Mouse (Mus musculus) thymus, adult 2 months (tissue): ENCODE results near the gene Zfp663.

Experiments used
- CTCF ChIP-seq: fragments of 200-500 bp; IDR thresholded peaks from 2 replicates; pipeline ENCODE4 v1.5.1; 2012; ENCODE audit warnings: mild to moderate bottlenecking, control low read depth, low read length, moderate library complexity, borderline replicate concordance; ENCODE audit not compliant: control insufficient read depth, poor library complexity, insufficient read depth; ENCODE audit errors: extremely low read depth
- POLR2A ChIP-seq: fragments of 200-500 bp; IDR thresholded peaks from 2 replicates; pipeline ENCODE4 v1.6.1; 2012; ENCODE audit warnings: mild to moderate bottlenecking, low read length, control low read depth, moderate library complexity; ENCODE audit not compliant: control insufficient read depth, poor library complexity, insufficient read depth; ENCODE audit errors: extremely low read depth

DNA sequence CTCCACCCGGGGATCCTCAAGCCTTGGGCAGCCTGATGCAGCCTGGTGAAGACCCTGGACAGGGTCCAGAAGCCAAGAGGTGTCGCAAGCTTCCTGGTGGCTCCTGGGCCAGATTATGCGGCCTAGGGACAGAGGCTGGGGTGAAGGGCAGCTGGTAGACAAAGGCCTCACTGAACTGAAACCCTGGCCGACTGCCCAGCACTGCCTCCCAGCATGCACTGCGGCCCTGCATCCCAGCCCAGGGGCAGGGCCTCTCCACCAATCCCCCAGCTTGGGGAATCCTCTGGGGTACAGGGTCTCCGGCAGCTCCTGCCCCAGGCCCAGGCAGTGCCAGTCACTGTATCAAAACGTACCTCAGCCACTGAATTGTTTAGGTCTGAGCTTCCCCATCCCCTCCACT is 48.8 kb upstream of the Zfp663 start:
- no peak for TF ChIP-seq CTCF
- TF ChIP-seq POLR2A, result no peak
